Mouse (Mus musculus) bone marrow, adult 2 months (tissue): ENCODE data around the gene Vps35.

ENCODE experiments used
- CTCF ChIP-seq: fragments of 200-500 bp; IDR thresholded peaks from 2 replicates; pipeline ENCODE4 v1.5.1; 2011; ENCODE audit warnings: low read length, control low read depth; ENCODE audit not compliant: control insufficient read depth, insufficient read depth
- POLR2A ChIP-seq: fragments of 200-500 bp; IDR thresholded peaks from 2 replicates; pipeline ENCODE4 v1.6.1; 2011; ENCODE audit warnings: low read depth, mild to moderate bottlenecking, control low read depth, low read length, borderline replicate concordance; ENCODE audit not compliant: control insufficient read depth

GRCm38 (mm10) chr8:85299434-85300077 lies at the start of gene Vps35, which contains the start of gene Orc6:
- TF ChIP-seq POLR2A (peak; percentile 96; the same call in 1 of the 2 replicates), CTCF (0 out of 2 replicates have a peak, but pooled peaks have one; percentile 0)
